ENCODE assay signal across 22 mouse cellular contexts in genomic region chr2:73401689-73402088, GRCm38 (mm10).
"Had no signal": no experiment of that assay in that cellular context is flagged by ENCODE, and none has a peak within 500 bp of the region (broad histone marks: within the 10 kb centered on the region; RNA-seq: fewer than 3 reads in every experiment).

No protein-coding gene starts in this region.

- H3K27me3 ChIP-seq: liver, embryonic 13.5 days; lung, embryonic 15.5 days; midbrain, embryonic 12.5 days; midbrain, embryonic 15.5 days had no signal

- ATAC-seq: liver, postnatal 0 days; lung, postnatal 0 days; midbrain, embryonic 15.5 days had no signal

- H3K4me3 ChIP-seq: liver, embryonic 13.5 days; liver, embryonic 15.5 days; lung, embryonic 15.5 days; megakaryocyte, embryonic 14.5 days; midbrain, embryonic 10.5 days; midbrain, embryonic 12.5 days; midbrain, embryonic 15.5 days had no signal

- H3K4me2 ChIP-seq: liver, embryonic 11.5 days; liver, embryonic 13.5 days; liver, embryonic 15.5 days; lung, embryonic 15.5 days; midbrain, embryonic 12.5 days; midbrain, embryonic 15.5 days had no signal

- H3K9ac ChIP-seq: liver, embryonic 13.5 days; liver, embryonic 15.5 days; liver, postnatal 0 days; lung, embryonic 15.5 days; midbrain, embryonic 12.5 days; midbrain, embryonic 15.5 days had no signal

- H3K36me3 ChIP-seq: liver, embryonic 13.5 days; liver, embryonic 15.5 days; lung, embryonic 15.5 days; midbrain, embryonic 10.5 days; midbrain, embryonic 12.5 days; midbrain, embryonic 15.5 days had no signal

- H3K4me1 ChIP-seq: liver, embryonic 13.5 days; liver, embryonic 15.5 days; lung, embryonic 15.5 days; megakaryocyte, embryonic 14.5 days; midbrain, embryonic 10.5 days; midbrain, embryonic 12.5 days; midbrain, embryonic 15.5 days had no signal

- H3K27ac ChIP-seq: liver, embryonic 13.5 days; liver, embryonic 15.5 days; lung, embryonic 15.5 days; macrophage; midbrain, embryonic 10.5 days; midbrain, embryonic 12.5 days; midbrain, embryonic 15.5 days had no signal

- DNase-seq: liver, embryonic 13.5 days; liver, postnatal 0 days; lung, adult 2 months; lung, postnatal 14 days; lung, postnatal 36 days; retina, postnatal 1 day; right cerebral cortex, adult 18-20 months; right cerebral cortex, postnatal 25 days; right cerebral cortex, postnatal 4 days; spleen, adult 18-20 months; thymus, adult 18-20 months; thymus, postnatal 25 days; thymus, postnatal 4 days had no signal

- H3K9me3 ChIP-seq: liver, embryonic 13.5 days; liver, embryonic 15.5 days; lung, embryonic 15.5 days; midbrain, embryonic 12.5 days; midbrain, embryonic 15.5 days had no signal
